Mouse (Mus musculus) right cerebral cortex, postnatal 4 days (tissue): Measurements from ENCODE around the gene Golga3.

Experiments
- DNase-seq: peaks from one replicate; pipeline ENCODE4 v3.0.0-alpha.2; 2022

Golga3 gene

DNA sequence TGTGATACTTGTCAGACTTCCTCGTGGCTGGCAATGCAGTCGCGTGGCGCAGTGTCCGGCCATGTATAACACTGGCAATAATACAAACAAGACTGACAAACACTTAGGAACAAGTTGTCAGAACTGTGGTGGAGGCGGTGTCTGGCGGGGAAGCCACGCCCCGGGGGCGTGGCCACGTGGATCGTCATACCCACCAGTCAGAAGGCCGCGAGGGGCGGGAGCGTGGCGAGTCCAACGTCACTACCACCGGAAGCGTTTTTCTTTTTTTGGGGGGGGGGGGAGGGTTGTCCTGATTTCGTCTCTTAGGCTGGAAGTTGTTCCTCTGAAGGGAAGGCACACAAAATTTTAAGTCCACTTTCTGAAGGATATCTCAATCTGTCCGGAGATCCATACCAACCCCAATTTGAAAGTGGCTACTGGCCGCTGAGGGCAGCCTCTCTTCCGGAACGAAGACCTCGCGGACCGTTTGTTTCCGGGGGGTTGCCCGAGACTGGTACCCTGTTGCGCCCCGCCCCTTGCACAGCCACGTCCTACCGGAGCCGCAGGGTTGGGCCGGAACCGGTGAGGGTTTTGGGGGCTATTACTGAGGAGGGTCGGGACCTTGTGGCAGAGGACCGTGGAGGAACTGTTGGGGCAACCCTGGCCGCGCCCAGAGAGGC, at the start of gene Golga3:
Gene Golga3, plus strand, starts transcription at position 340 of the 659 bp plus-strand sequence.
- peak; percentile 89 for DNase-seq

GRCm38 (mm10) chr5:110135293-110136086, 41.0 kb upstream of the Golga3 start, which contains the start of gene Chfr:
Gene Chfr, plus strand, starts transcription at chr5:110135842.
- DNase-seq, result peak; percentile 100

- no peak for DNase-seq
Measured at GRCm38 (mm10) chr5:110136087-110136464, 40.4 kb upstream of the Golga3 start.

DNA sequence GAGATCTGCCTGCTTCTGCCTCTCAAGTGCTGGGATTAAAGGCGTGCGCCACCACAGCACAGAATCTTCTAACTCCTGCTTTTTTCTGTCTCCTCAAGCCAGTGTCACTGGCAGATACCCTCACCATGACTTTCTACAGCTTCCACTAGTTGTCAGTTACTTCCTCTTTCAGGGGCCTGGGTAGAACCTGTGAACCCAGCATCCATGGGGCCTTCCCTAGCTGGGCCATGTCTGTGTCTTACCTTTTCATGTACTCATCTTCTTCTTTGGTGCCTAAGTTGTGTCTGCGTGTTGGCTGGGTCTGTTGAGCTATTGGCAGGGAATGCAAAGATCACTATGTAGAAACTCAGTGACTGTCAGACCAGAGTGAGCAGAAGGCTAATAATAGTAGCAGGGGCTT, 38.7 kb upstream of the Golga3 start:
- DNase-seq, result no peak

DNA sequence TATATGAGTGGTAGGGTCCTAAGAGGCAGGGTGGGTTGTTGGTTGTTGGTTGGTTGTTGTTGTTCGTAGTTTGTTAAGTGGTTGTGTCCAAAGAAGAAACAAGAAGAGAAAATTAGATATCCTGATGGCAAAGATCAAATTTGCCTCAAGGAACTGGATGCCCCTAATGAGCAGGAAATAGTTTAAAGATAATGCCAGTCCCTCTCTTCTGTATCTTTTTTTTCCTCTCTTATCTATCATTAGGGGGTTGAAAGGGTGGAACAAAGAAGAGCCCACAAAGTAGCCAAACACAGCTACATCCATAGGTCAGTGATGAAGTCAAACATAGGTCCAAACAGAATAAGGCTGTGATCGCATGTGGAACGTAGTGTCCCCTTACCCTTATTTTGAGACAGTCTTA, 37.2 kb upstream of the Golga3 start:
- DNase-seq, result no peak

DNA sequence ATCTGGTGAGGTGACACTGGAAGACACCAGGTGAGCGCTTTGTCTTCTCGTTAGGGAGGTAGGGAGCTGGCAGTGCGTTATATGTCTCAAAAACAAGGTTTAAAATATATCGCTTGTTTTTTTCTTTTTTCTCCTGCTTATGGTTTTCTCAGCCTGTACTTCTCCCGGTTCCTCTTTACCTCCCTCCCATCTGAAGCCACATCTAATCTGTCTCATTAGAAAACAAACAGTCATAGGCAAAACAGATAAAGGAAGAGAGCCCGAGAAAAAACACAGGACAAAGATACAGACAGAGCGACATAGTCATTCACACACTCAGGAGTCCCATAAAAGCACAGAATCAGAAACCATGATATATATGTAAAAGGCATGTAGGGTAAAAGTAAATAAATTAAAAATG, 36.1 kb upstream of the Golga3 start:
- DNase-seq, result no peak

DNA sequence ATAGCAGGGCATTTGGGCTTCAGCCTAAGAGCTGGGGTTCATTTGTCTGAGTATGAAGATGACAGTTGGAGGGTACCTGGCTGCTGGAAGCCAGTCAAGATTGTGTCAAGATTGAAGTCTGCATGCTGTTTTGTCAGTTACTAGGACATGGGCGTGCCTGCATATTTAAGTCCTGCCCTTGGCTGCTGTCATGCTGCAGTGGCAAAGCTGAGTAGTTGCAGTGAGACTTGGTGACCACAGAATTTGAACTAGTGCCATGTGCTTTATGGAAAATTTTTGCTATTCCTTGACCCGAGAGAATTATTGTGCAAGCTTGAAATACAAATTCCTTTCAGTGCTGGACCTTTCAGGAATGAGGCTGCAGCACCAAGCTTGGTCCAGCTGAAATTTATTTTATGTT, 34.2 kb upstream of the Golga3 start:
- DNase-seq, result no peak

DNA sequence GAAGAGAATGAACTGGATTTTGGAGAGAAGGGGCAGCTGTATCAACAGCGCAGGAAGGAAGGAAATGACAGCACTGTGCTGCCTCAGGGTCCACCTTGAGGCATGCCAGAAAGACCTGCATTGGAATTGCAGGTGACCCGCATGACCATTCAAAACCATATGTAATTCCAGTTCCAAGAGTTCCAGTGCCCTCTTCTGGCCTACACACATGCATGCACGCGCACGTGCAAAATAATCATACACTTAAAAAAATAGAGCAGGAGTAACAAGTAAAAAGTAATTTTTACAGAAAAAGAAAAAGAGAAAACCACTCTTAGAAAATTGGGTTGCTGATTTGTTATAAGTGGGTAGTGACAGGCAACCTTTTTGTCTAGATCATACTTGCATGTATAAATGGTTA, 33.5 kb upstream of the Golga3 start:
- no peak for DNase-seq

DNA sequence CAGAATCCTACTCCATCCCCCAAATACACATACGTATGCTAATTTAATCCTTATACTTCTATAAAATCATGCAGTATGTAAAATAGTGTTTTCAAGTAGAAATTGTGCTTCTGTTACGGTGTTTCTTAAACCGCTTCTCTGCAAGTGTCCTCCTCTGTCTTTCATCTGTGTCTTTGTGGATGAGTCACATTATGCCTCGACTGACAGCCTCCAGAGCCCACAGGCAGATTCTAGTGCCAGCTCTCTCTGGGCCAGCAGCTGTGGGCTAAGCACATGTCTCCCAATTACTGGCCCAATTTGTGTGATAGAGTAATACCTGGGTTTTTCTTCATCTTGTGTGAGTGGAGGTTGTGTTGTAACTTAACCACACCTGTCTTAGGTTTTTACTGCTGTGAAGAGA, 7.1 kb upstream of the Golga3 start:
- DNase-seq, result no peak

DNA sequence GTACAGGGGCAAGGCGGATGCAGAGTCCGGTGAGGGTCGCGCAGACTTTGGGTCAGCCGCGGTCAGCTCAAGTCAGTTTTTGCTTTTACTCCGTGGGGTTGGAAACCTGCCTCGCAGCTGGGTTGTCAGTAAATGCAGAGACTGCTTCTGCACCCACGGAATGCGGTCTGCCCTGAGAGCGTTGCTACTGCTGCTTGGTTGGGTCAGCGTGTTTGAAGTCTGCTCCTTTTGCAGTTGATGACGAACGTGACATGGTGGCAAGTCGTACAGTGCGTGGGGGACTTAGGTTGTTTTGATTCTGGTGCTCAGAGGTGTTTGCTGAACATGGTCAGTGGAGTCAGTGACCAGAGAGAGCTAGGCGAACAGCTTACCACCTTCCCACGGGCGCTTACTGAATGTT, 520 bp downstream of the Golga3 start:
- no peak for DNase-seq

- no peak for DNase-seq
Measured at GRCm38 (mm10) chr5:110178628-110179027, 2.1 kb downstream of the Golga3 start.

DNA sequence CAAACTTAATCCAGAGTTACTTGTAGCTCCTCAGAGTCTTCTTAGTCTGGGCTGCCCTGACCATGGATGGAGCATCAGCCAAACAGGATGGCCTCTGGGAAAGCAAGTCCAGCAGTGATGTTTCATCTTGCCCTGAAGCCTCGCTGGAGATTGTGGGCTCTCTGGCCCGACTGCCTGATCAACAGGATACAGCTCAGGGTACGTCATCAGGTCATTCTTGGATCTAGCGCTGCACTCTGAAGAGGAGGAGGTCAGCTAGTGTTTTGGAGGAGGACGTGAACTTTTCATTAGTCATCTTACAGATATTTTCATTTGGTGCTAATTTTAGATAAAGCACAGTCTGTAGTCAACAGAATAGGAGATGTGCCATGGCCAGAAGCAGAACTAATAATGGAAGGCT, 5.2 kb downstream of the Golga3 start:
- DNase-seq, result no peak

DNA sequence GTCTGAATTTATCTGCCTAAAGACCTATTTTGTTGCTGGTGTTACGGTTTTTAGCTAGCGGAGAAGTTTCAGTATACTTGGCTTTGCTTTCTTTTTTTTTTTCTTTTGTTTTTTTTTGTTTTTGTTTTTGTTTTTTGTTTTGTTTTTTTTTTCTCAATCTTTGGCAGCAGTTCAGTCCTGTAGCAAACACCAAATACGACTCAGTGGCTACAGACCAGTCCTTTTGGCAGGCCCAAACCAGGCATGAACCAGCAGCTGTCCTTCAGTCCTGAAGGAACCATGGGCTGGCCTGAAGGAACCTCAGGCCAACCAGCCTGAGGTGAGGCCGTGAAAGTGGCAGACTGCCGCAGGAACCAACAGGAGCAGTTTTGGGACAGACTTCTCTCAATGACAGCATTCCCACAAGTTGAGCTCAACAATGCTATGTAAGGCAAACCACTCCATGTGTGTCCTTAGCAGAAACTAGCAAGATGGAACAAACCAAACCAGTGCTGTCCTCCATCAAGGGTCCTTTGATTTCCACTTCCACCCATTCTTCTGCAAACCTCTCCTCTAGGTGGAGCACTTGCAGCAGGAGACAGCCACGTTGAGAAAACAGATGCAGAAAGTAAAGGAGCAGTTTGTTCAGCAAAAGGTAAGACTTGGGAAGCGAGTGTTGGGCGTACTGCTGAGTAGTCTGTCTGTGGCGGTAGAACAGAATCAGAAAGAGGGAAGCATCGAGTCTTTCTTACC, 26.8 kb downstream of the Golga3 start:
- DNase-seq, result no peak

- no peak for DNase-seq
Measured at GRCm38 (mm10) chr5:110204777-110205176, 28.3 kb downstream of the Golga3 start.

DNA sequence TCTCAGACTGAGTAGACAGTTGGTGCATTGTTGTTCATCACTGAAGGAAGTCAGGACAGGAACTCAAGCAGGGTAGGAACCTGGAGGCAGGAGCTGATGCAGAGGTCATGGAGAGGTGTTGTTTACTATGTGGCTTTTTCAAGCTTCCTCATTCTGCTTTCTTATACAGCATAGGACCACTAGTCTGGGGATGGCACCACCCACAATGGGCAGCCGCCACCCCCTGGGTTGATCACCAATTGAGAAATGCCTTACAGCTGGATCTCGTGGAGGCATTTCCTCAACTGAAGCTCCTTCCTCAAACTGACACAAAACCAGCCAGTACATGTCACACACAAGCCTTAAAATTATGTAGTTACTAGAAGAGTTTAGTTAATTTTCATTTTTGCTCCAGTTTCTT, 34.8 kb downstream of the Golga3 start:
- no peak for DNase-seq

GRCm38 (mm10) chr5:110216780-110217179, 40.3 kb downstream of the Golga3 start:
- no peak for DNase-seq

- DNase-seq, result no peak
Measured at GRCm38 (mm10) chr5:110220331-110220730, 43.8 kb downstream of the Golga3 start.

- DNase-seq, result no peak
Measured at GRCm38 (mm10) chr5:110222757-110223156, 46.3 kb downstream of the Golga3 start.

- no peak for DNase-seq
Measured at GRCm38 (mm10) chr5:110225056-110225455, 48.6 kb downstream of the Golga3 start.

DNA sequence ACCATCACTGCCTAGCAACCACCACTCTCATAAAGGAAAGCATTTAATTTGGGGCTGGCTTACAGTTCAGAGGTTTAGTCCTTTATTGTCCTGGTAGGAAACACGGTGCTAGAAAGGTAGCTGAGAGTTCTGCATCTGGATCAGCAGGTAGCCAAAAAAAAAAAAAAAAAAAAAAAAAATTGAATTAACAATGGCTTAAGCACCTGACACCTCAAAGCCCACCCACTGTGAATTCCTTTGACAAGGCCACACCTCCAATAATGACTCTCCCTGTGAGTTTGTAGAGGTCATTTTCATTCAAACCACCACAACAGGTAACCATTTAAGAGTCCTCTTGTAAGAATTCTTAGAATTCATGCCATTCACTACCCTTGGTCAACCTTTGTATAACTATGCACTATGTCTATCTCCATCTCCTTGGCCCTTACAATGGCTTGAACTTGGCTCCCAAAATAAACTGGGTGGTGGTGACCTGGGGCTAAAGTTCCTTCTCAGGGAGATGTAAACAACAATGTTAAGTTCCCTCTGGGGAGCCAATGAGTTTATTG, 50.9 kb downstream of the Golga3 start:
- DNase-seq, result no peak

DNA sequence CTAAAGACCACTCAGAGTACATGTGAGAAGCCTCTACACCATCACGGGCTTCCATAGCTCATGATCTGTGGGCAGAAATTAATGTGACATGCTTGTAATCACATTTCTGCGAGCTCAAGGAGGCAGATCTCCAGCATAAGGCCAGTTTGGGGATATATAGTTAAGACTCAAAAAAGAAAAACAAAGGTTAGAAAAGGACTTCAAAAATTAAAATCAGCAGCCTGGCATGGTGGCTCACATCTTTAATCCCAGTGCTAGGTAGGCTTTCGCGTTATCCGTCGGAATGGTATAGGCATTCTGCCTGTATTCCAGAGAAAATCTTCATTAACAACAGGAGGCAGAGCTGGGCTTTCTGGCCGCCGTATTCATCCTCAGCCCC, 53.9 kb downstream of the Golga3 start:
- DNase-seq, result peak; percentile 3

- peak; percentile 90 for DNase-seq
Measured at GRCm38 (mm10) chr5:110230780-110231461, 54.4 kb downstream of the Golga3 start, which contains the start of gene Ankle2. Gene Ankle2, plus strand, starts transcription at chr5:110231004.

- DNase-seq, result peak; percentile 6
Measured at GRCm38 (mm10) chr5:110231638-110232037, 55.1 kb downstream of the Golga3 start.
